Mouse (Mus musculus): ENCODE results near the gene Ccnd2. TPM values are rescaled to one million over a fixed set of nuclear protein-coding genes. Genes with fewer than 3 reads are reported as not detected.
A peak's percentile ranks its signal among the peaks of the same experiment; 100 is the strongest.

The Ccnd2 gene
- total and polyA plus RNA-seq, 3 experiments: 42.4 to 255 (median 146) TPM

- Histone ChIP-seq H3K9me3 (replicated peaks; ENCODE audit: low read length) (no peaks in the 10 kb centered on the region), H3K9ac (ENCODE audit: insufficient read depth, low read depth) (peak overlapping the region; percentile 92), H3K36me3 (replicated peaks in 1 of 2; ENCODE audit: control insufficient read depth in 1 of 2, insufficient read depth in 1 of 2, low read length in 1 of 2) (peaks cover 14 to 26% of the 10 kb centered on the region in 2 experiments), H3K4me2 (ENCODE audit: insufficient read depth, low read depth, poor library complexity, severe bottlenecking) (peak overlapping the region; percentile 97), H3K4me3 (replicated peaks in 1 of 3; ENCODE audit: low read depth in 2 of 3, low read length in 2 of 3, poor library complexity in 1 of 3) (peak overlapping the region; percentile 77 to 99 (median 92)), H3K27me3 (replicated peaks) (peaks cover 21% of the 10 kb centered on the region), H3K4me1 (ENCODE audit: control insufficient read depth in 1 of 2, insufficient read depth in 2 of 2) (peaks cover 5 to 51% of the 10 kb centered on the region in 2 experiments), H3K79me2 (replicated peaks; ENCODE audit: control insufficient read depth, extremely low read depth, insufficient read depth, poor library complexity, severe bottlenecking) (peaks cover 29% of the 10 kb centered on the region), H3K27ac (ENCODE audit: insufficient read depth, low read depth) (peak overlapping the region; percentile 81)
- in situ Hi-C loops (cut with MboI; ENCODE audit: low pct_ligation_motif_present, low pct_unique_long_range_greater_than_20kb, low sequenced_read_pairs) (loop anchor here (5.0 kb wide), 1 partner anchor 91 kb away; no protein-coding TSS in a partner anchor), dilution Hi-C loops (cut with MboI; ENCODE audit: extremely low pct_ligation_motif_present, extremely low pct_unique_long_range_greater_than_20kb, low sequenced_read_pairs) (no loop called here)
- DNase-seq (ENCODE audit: extremely low read depth): peak; percentile 94
- TF ChIP-seq ZNF384 (IDR thresholded peaks at IDR 0.05; ENCODE audit: low read depth, low read length) (no peak), MAZ (IDR thresholded peaks at IDR 0.05; ENCODE audit: low read depth, low read length) (no peak), EP300 (IDR thresholded peaks at IDR 0.05; ENCODE audit: low read length) (0 out of 2 replicates have a peak, but pooled peaks have one; percentile 38), BHLHE40 (IDR thresholded peaks at IDR 0.05; ENCODE audit: low read depth, low read length) (peak; percentile 3; the same call in 1 of the 2 replicates), TBP (conservative IDR thresholded peaks at IDR 0.05; ENCODE audit: low read depth, low read length) (peak; percentile 94), NRF1 (IDR thresholded peaks at IDR 0.05; ENCODE audit: low read depth, low read length) (0 out of 2 replicates have a peak, but pooled peaks have one; percentile 3), TCF12 (IDR thresholded peaks at IDR 0.05; ENCODE audit: low read depth, low read length) (peak; percentile 96), CHD2 (IDR thresholded peaks at IDR 0.05; ENCODE audit: low read length) (0 out of 2 replicates have a peak, but pooled peaks have one; percentile 22), SIN3A (IDR thresholded peaks at IDR 0.05; ENCODE audit: low read length) (peak; percentile 6; the same call in 1 of the 2 replicates), MAX (IDR thresholded peaks at IDR 0.05; ENCODE audit: low read length) (no peak; the same call in 1 of the 2 replicates), MAFK (IDR thresholded peaks at IDR 0.05; ENCODE audit: insufficient replicate concordance, low read length) (no peak), ETS1 (conservative IDR thresholded peaks at IDR 0.05; ENCODE audit: low read depth, low read length) (peak; percentile 19; the same call in 1 of the 2 replicates), ZMIZ1 (IDR thresholded peaks at IDR 0.05; ENCODE audit: low read depth, low read length) (peak; percentile 97), NELFE (IDR thresholded peaks at IDR 0.05; ENCODE audit: low read depth, low read length) (peak; percentile 98), USF1 (IDR thresholded peaks at IDR 0.05; ENCODE audit: low read depth, low read length) (no peak), UBTF (IDR thresholded peaks at IDR 0.05; ENCODE audit: low read depth, low read length) (0 out of 2 replicates have a peak, but pooled peaks have one; percentile 27), POLR2A (IDR thresholded peaks at IDR 0.05; ENCODE audit: low read depth, low read length) (peak; percentile 99), POLR2AphosphoS2 (IDR thresholded peaks at IDR 0.05; ENCODE audit: low read depth, low read length) (peak; percentile 74)
Measured at GRCm38 (mm10) chr6:127150663-127151564, 1.1 kb downstream of the Ccnd2 start.

Data from CH12.LX (cell line).